Mouse (Mus musculus) midbrain, embryonic 15.5 days (tissue): ENCODE results near the gene Pbld2. TPM values are rescaled to one million over a fixed set of nuclear protein-coding genes. Genes with fewer than 3 reads are reported as not detected.

Source experiments
- polyA plus RNA-seq: library from polyadenylated mRNA; unstranded; fragments of >200 nt; fragmentation: Nextera tagmentation; extraction: Ambion mirVana; gene quantifications from 2 replicates; pipeline ENCODE4 v1.2.1, GENCODE M21; 2015

Gene Pbld2
- polyA plus RNA-seq, 1 experiment from 2014 or later, result 1.1 TPM

Other genes with a start within 250 kb of the Pbld2 start
- gene Ccar1, start 232.0 kb upstream of the Pbld2 start, polyA plus RNA-seq, result 103 and 113 TPM in 2 replicates
- 41.8 and 43.0 TPM in 2 replicates for gene Tet1, start 115.3 kb upstream of the Pbld2 start, polyA plus RNA-seq
- gene Slc25a16, start 103.7 kb upstream of the Pbld2 start, polyA plus RNA-seq, result 13.9 and 14.3 TPM in 2 replicates
- gene Dna2, start 77.3 kb upstream of the Pbld2 start, polyA plus RNA-seq, result 4.4 and 4.8 TPM in 2 replicates
- gene Rufy2, start 44.1 kb upstream of the Pbld2 start, polyA plus RNA-seq, result 61.2 and 65.5 TPM in 2 replicates
- gene Hnrnph3, start 98 bp upstream of the Pbld2 start, polyA plus RNA-seq, result 167 and 175 TPM in 2 replicates
- 0.98 and 1.3 TPM in 2 replicates for gene Pbld1, start 35.8 kb downstream of the Pbld2 start, polyA plus RNA-seq
- 2.2 and 2.6 TPM in 2 replicates for gene Atoh7, start 75.3 kb downstream of the Pbld2 start, polyA plus RNA-seq
- 0.21 and 0.31 TPM in 2 replicates for gene Mypn, start 179.6 kb downstream of the Pbld2 start, polyA plus RNA-seq
- 29.5 and 31.1 TPM in 2 replicates for gene Herc4, start 219.5 kb downstream of the Pbld2 start, polyA plus RNA-seq